Mouse (Mus musculus) erythroblast, adult 5-6 weeks (primary cell): ENCODE results near the gene Psme3. TPM values are rescaled to one million over a fixed set of nuclear protein-coding genes. Genes with fewer than 3 reads are reported as not detected.

Experiments
- ATAC-seq: replicated peaks from 2 replicates; pipeline ENCODE4 v1.8.0; 2016; ENCODE audit warnings: moderate number of reproducible peaks, mild to moderate bottlenecking, moderate TSS enrichment, inconsistent platforms; ENCODE audit not compliant: poor library complexity, low FRiP score, severe bottlenecking
- total RNA-seq, 2 experiments: library from RNA; stranded (forward) in 1 of 2; stranded (reverse) in 1 of 2; fragments of 150-400 nt in 1 of 2; fragments of 200-764, 138-1000 nt in 1 of 2; gene quantifications; 2 replicates each; pipeline versions ENCODE4 v1.2.3 to v1.2.4; 2015 to 2017; ENCODE audit warnings: low replicate concordance in 2 of 2

Gene Psme3
- total RNA-seq, 2 experiments from 2014 or later: 835 to 918 TPM

GRCm38 (mm10) chr11:101348774-101349173, 32.8 kb downstream of the Psme3 start:
- no peak for ATAC-seq

DNA sequence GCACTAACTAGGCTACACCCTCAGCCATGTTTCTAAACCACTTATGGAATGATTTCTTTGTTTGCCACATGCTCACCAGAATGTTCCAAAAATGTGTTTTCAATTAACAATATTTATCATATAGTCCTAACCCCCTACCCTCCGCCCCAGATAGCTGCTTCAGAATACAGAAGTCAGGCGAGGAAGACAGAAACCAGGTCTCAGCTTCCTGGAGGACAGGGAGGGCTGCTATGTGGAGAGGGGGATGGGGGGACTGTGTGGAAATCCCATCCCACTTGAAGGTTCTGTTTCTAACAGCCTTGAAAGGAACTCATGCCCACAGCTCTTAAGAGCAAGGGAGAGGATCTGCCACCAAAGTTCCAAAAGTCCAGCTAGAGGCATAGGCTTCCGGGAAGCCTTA, 33.2 kb downstream of the Psme3 start:
- ATAC-seq: no peak

DNA sequence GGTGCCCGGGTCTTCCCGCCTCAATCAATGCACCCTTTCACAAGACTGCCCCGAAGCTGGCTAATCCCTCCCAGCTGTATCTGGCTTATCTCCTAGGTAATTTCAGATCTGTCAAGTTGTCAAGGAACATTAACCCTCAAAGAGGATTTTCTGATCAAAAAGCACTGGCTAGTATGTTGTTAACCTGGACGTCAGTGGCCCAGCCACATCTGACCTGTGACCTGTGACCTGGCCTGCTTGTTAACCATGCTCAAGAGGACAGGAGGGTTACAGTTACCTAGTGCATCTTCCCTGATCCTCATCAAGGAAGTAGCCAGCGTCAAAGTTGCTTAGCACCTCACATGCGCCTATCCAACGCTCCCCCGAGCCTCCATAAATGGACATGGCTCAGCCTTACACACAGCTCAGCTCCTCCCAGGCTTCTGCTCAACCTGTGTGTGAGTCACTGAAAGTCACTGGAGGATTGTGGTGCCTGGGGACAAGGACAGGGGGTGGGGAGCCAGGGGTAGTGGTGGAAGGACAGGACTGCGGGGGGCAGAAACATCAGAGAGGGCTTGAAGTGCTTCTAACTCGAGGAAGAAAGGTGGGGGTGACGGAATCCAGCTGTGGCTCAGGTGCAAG, 35.2 kb downstream of the Psme3 start:
- no peak for ATAC-seq

DNA sequence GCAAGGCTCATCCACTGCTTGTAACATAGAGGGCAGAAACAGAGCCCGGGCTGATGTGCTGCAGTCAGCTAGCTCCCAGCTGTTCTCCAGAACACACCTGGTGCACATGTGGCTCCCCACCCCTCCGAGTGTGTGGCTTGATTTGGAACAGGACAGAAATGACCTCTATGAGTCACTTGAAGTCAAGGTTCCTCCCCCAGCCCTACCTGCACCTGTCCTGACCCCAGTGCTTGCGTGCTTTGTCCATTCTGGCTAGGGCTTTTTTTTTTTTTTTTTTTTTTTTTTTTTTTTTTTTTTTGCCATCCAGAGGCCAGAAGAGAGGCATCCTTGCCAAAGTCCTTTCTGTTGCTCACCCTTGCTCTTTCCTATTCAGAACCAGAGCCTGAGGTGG, 35.7 kb downstream of the Psme3 start:
- no peak for ATAC-seq

DNA sequence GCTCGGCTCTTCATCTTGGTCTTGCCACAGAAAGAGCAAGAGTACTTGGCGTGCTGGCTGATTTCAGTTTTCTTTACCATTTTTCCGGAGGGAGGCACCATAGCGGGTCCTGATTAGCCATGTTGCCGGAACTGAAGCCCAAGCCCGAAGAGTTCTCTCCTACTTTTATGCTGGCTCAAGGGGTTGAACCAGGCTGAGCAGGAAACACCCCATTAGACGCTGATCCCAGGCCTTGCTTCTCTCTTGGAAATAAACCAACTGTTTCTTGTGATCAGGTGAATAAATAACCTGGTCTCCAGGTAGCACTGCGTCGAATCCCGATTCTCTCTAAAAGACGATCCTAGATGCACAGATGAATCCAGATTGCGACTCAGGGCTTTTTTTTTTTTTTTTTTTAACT, 37.4 kb downstream of the Psme3 start:
- ATAC-seq: no peak

GRCm38 (mm10) chr11:101354438-101355010, 38.5 kb downstream of the Psme3 start:
- ATAC-seq: no peak

DNA sequence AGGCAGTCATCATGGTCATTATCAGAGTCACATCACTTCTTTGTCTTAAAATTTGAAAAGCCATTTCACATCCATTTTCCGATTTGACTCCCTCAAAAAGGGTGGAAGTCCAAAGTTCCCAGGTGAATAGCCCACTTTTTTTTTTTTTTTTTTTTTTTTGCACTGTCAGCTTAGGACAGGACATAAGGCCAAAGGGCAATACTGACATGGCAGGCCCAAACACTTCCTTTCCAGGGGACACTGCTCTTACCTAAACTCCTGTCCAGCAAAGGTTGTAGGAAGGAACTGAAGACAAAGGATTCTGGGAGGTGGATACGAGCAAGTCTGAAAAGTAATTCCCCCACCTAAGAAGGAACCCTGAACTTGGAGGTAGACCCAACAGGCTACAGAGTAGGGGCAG, 39.9 kb downstream of the Psme3 start:
- ATAC-seq: no peak

DNA sequence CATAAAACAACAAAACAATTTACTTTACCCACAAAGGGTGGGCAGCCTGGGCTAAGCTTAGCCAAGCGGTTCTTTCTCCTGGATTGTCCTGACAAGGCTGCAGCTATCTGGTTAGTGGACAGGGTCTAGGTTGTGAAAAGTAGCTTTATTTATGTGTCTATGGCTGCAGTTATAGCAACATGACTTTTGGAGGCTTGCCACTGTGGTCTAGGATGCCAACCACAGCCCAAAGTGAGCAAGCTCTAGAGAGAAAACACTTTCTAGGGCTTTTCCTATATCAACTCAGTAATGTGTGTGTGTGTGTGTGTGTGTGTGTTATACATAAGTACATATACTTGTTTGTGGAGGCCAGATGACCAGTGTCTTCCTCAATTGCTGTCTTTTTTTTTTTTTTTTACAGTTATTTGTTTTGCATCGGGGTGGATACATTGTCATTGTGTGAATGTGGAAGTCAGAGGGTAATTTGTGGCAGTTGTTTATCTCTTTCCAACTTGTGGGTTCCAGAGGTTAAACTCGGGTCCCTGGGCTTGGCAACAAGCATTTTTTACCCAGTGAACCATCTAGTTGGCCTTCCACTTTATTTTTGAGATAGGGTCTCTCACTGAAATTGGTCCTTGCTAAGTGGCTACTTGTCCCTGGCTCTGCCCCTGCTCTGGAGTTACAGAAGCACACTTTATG, 41.6 kb downstream of the Psme3 start:
- no peak for ATAC-seq

GRCm38 (mm10) chr11:101359776-101360175, 43.8 kb downstream of the Psme3 start:
- ATAC-seq: no peak

GRCm38 (mm10) chr11:101360651-101361113, 44.7 kb downstream of the Psme3 start:
- no peak for ATAC-seq

GRCm38 (mm10) chr11:101364531-101364931, 48.5 kb downstream of the Psme3 start:
- ATAC-seq: no peak

DNA sequence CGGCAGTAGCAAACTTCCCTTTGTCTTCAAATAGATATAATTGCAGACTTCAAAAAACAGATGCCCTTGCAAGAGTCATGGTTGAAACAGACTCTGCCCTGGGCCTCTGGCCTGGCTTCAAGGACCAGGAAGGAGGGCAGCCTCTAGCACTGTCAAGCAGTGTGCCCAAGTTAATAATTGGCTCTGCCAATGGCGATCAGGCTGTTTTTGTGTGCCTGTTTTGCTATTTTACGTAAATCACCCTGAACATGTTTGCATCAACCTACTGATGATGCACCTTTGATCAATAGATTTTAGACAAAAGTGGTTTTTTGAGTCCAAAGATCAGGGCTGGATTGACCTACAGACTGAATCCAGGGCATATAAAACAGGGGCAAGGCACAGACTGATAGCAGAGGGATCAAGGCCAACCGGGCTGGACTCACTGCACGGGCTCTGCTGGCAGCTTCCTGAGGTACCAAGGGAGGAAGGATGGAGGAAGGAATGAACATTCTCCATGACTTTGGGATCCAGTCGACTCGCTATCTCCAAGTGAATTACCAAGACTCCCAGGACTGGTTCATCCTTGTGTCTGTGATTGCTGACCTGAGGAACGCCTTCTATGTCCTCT, 51.4 kb downstream of the Psme3 start, which contains the start of gene G6pc:
Gene G6pc (plus strand): TSS at position 236 of the 610 bp plus-strand sequence.
- ATAC-seq: no peak

DNA sequence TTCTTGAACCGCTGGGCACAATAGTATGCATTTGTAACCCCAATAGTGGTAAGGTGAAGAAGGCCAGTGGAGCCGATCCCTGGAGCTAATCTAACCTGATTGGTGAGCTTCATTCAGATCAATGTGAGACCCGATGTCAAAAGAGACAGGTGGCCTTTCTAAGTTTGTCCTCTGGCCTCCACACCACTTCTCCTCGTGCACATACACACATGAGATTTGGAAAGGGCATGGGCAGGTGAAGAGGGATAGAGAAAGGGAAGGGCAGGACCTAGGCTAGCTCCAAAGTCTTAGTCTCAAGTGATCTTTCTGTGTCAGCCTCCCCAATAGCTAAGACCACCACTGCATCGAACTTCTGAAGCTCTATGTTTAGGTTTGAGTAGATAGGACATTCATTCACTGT, 54.1 kb downstream of the Psme3 start:
- no peak for ATAC-seq

Other genes starting within 250 kb of the Psme3 start
Only the 30 nearest of the 31 such genes appear.
- 2.1 TPM in 1 of 2 replicates, not detected in the other for gene Hsd17b1, start 237.8 kb upstream of the Psme3 start, total RNA-seq (2015; ENCODE audit: low replicate concordance)
- 1.9 TPM in 1 of 2 replicates, not detected in the other for gene Hsd17b1, start 237.8 kb upstream of the Psme3 start, total RNA-seq (2017; ENCODE audit: low replicate concordance)
- gene Coasy, start 233.6 kb upstream of the Psme3 start, total RNA-seq (2015; ENCODE audit: low replicate concordance): 6.7 and 7.5 TPM in 2 replicates
- gene Coasy, start 233.6 kb upstream of the Psme3 start, total RNA-seq (2017; ENCODE audit: low replicate concordance): 3.8 and 9.6 TPM in 2 replicates
- gene Mlx, start 228.9 kb upstream of the Psme3 start, total RNA-seq (2015; ENCODE audit: low replicate concordance): 20.5 and 26.9 TPM in 2 replicates
- 18.4 and 23.7 TPM in 2 replicates for gene Mlx, start 228.9 kb upstream of the Psme3 start, total RNA-seq (2017; ENCODE audit: low replicate concordance)
- gene Psmc3ip, start 220.8 kb upstream of the Psme3 start, total RNA-seq (2015; ENCODE audit: low replicate concordance): 2.7 and 4.4 TPM in 2 replicates
- gene Psmc3ip, start 220.8 kb upstream of the Psme3 start, total RNA-seq (2017; ENCODE audit: low replicate concordance): 4.1 and 13.7 TPM in 2 replicates
- gene Retreg3, start 196.3 kb upstream of the Psme3 start, total RNA-seq (2015; ENCODE audit: low replicate concordance): 35.7 and 40.3 TPM in 2 replicates
- gene Retreg3, start 196.3 kb upstream of the Psme3 start, total RNA-seq (2017; ENCODE audit: low replicate concordance): 88.4 and 93.1 TPM in 2 replicates
- 5.6 and 12.5 TPM in 2 replicates for gene Tubg1, start 196.3 kb upstream of the Psme3 start, total RNA-seq (2015; ENCODE audit: low replicate concordance)
- 8.2 and 10.5 TPM in 2 replicates for gene Tubg1, start 196.3 kb upstream of the Psme3 start, total RNA-seq (2017; ENCODE audit: low replicate concordance)
- gene Tubg2, start 160.3 kb upstream of the Psme3 start, total RNA-seq (2015; ENCODE audit: low replicate concordance): not detected in 2 replicates
- gene Tubg2, start 160.3 kb upstream of the Psme3 start, total RNA-seq (2017; ENCODE audit: low replicate concordance): not detected in 2 replicates
- gene Cntnap1, start 145.7 kb upstream of the Psme3 start, total RNA-seq (2015; ENCODE audit: low replicate concordance): 0.58 and 0.63 TPM in 2 replicates
- 0.17 TPM in 1 of 2 replicates, not detected in the other for gene Cntnap1, start 145.7 kb upstream of the Psme3 start, total RNA-seq (2017; ENCODE audit: low replicate concordance)
- gene Plekhh3, start 144.9 kb upstream of the Psme3 start, total RNA-seq (2015; ENCODE audit: low replicate concordance): not detected in 2 replicates
- 1.1 TPM in 1 of 2 replicates, not detected in the other for gene Plekhh3, start 144.9 kb upstream of the Psme3 start, total RNA-seq (2017; ENCODE audit: low replicate concordance)
- gene Ccr10, start 140.8 kb upstream of the Psme3 start, total RNA-seq (2015; ENCODE audit: low replicate concordance): 0.63 TPM in 1 of 2 replicates, not detected in the other
- not detected in 2 replicates for gene Ccr10, start 140.8 kb upstream of the Psme3 start, total RNA-seq (2017; ENCODE audit: low replicate concordance)
- gene Ezh1, start 89.8 kb upstream of the Psme3 start, total RNA-seq (2015; ENCODE audit: low replicate concordance): 161 and 177 TPM in 2 replicates
- 208 and 251 TPM in 2 replicates for gene Ezh1, start 89.8 kb upstream of the Psme3 start, total RNA-seq (2017; ENCODE audit: low replicate concordance)
- 2.7 TPM in 1 of 2 replicates, not detected in the other for gene Ramp2, start 70.2 kb upstream of the Psme3 start, total RNA-seq (2015; ENCODE audit: low replicate concordance)
- gene Ramp2, start 70.2 kb upstream of the Psme3 start, total RNA-seq (2017; ENCODE audit: low replicate concordance): not detected in 2 replicates
- 83.8 and 91.5 TPM in 2 replicates for gene Vps25, start 62.5 kb upstream of the Psme3 start, total RNA-seq (2015; ENCODE audit: low replicate concordance)
- gene Vps25, start 62.5 kb upstream of the Psme3 start, total RNA-seq (2017; ENCODE audit: low replicate concordance): 25.0 and 31.3 TPM in 2 replicates
- 2.3 and 17.7 TPM in 2 replicates for gene Wnk4, start 55.6 kb upstream of the Psme3 start, total RNA-seq (2015; ENCODE audit: low replicate concordance)
- 1.5 and 6.0 TPM in 2 replicates for gene Wnk4, start 55.6 kb upstream of the Psme3 start, total RNA-seq (2017; ENCODE audit: low replicate concordance)
- gene Cntd1, start 37.2 kb upstream of the Psme3 start, total RNA-seq (2015; ENCODE audit: low replicate concordance): 0.96 TPM in 1 of 2 replicates, not detected in the other
- gene Cntd1, start 37.2 kb upstream of the Psme3 start, total RNA-seq (2017; ENCODE audit: low replicate concordance): 2.2 and 5.4 TPM in 2 replicates
- gene Coa3, start 37.1 kb upstream of the Psme3 start, total RNA-seq (2015; ENCODE audit: low replicate concordance): 12.3 and 29.8 TPM in 2 replicates
- 5.3 and 10.6 TPM in 2 replicates for gene Coa3, start 37.1 kb upstream of the Psme3 start, total RNA-seq (2017; ENCODE audit: low replicate concordance)
- 98.0 and 105 TPM in 2 replicates for gene Becn1, start 13.9 kb upstream of the Psme3 start, total RNA-seq (2015; ENCODE audit: low replicate concordance)
- 362 and 618 TPM in 2 replicates for gene Becn1, start 13.9 kb upstream of the Psme3 start, total RNA-seq (2017; ENCODE audit: low replicate concordance)
- gene Aoc2, start 8.8 kb downstream of the Psme3 start, total RNA-seq (2015; ENCODE audit: low replicate concordance): 47.1 and 65.0 TPM in 2 replicates
- 44.1 and 45.0 TPM in 2 replicates for gene Aoc2, start 8.8 kb downstream of the Psme3 start, total RNA-seq (2017; ENCODE audit: low replicate concordance)
- 4.0 and 6.9 TPM in 2 replicates for gene Aoc3, start 14.4 kb downstream of the Psme3 start, total RNA-seq (2015; ENCODE audit: low replicate concordance)
- gene Aoc3, start 14.4 kb downstream of the Psme3 start, total RNA-seq (2017; ENCODE audit: low replicate concordance): 2.9 and 6.6 TPM in 2 replicates
- gene G6pc, start 51.3 kb downstream of the Psme3 start, total RNA-seq (2015; ENCODE audit: low replicate concordance): not detected in 2 replicates
- gene G6pc, start 51.3 kb downstream of the Psme3 start, total RNA-seq (2017; ENCODE audit: low replicate concordance): 0.70 TPM in 1 of 2 replicates, not detected in the other
- 2.9 and 5.2 TPM in 2 replicates for gene Aarsd1, start 101.4 kb downstream of the Psme3 start, total RNA-seq (2015; ENCODE audit: low replicate concordance)
- gene Aarsd1, start 101.4 kb downstream of the Psme3 start, total RNA-seq (2017; ENCODE audit: low replicate concordance): 4.6 and 17.4 TPM in 2 replicates
- not detected in 2 replicates for gene Gm27029, start 108.6 kb downstream of the Psme3 start, total RNA-seq (2015; ENCODE audit: low replicate concordance)
- gene Gm27029, start 108.6 kb downstream of the Psme3 start, total RNA-seq (2017; ENCODE audit: low replicate concordance): not detected in 2 replicates
- 2.1 and 3.3 TPM in 2 replicates for gene Rundc1, start 108.9 kb downstream of the Psme3 start, total RNA-seq (2015; ENCODE audit: low replicate concordance)
- gene Rundc1, start 108.9 kb downstream of the Psme3 start, total RNA-seq (2017; ENCODE audit: low replicate concordance): 0.56 and 2.7 TPM in 2 replicates
- 2.9 TPM in 1 of 2 replicates, not detected in the other for gene Ptges3l, start 109.1 kb downstream of the Psme3 start, total RNA-seq (2015; ENCODE audit: low replicate concordance)
- not detected in 2 replicates for gene Ptges3l, start 109.1 kb downstream of the Psme3 start, total RNA-seq (2017; ENCODE audit: low replicate concordance)
- gene Rpl27, start 126.1 kb downstream of the Psme3 start, total RNA-seq (2015; ENCODE audit: low replicate concordance): 108 and 182 TPM in 2 replicates
- 176 and 239 TPM in 2 replicates for gene Rpl27, start 126.1 kb downstream of the Psme3 start, total RNA-seq (2017; ENCODE audit: low replicate concordance)
- 71.9 and 78.0 TPM in 2 replicates for gene Ifi35, start 132.2 kb downstream of the Psme3 start, total RNA-seq (2015; ENCODE audit: low replicate concordance)
- gene Ifi35, start 132.2 kb downstream of the Psme3 start, total RNA-seq (2017; ENCODE audit: low replicate concordance): 62.4 and 81.0 TPM in 2 replicates
- not detected in 2 replicates for gene Rnd2, start 148.8 kb downstream of the Psme3 start, total RNA-seq (2015; ENCODE audit: low replicate concordance)
- 1.4 TPM in 1 of 2 replicates, not detected in the other for gene Rnd2, start 148.8 kb downstream of the Psme3 start, total RNA-seq (2017; ENCODE audit: low replicate concordance)
- 12.3 and 16.1 TPM in 2 replicates for gene Vat1, start 150.0 kb downstream of the Psme3 start, total RNA-seq (2015; ENCODE audit: low replicate concordance)
- gene Vat1, start 150.0 kb downstream of the Psme3 start, total RNA-seq (2017; ENCODE audit: low replicate concordance): 6.7 and 8.1 TPM in 2 replicates
- gene Brca1, start 235.7 kb downstream of the Psme3 start, total RNA-seq (2015; ENCODE audit: low replicate concordance): 20.7 and 26.3 TPM in 2 replicates
- 48.9 and 52.9 TPM in 2 replicates for gene Brca1, start 235.7 kb downstream of the Psme3 start, total RNA-seq (2017; ENCODE audit: low replicate concordance)
- 128 and 158 TPM in 2 replicates for gene Nbr1, start 235.9 kb downstream of the Psme3 start, total RNA-seq (2015; ENCODE audit: low replicate concordance)
- 218 and 300 TPM in 2 replicates for gene Nbr1, start 235.9 kb downstream of the Psme3 start, total RNA-seq (2017; ENCODE audit: low replicate concordance)